Mouse (Mus musculus) hindbrain, embryonic 13.5 days (tissue): ENCODE data around the gene Olfr71. TPM values are rescaled to one million over a fixed set of nuclear protein-coding genes. Genes with fewer than 3 reads are reported as not detected.

Experiments
- ATAC-seq: fragments of 200-750 bp; cut with Nextera tagmentation; 2 replicates; pipeline ENCODE4 v1.8.0; 2017; ENCODE audit warnings: moderate TSS enrichment; ENCODE audit not compliant: low FRiP score
- H3K27ac ChIP-seq: fragments of 300-500 bp; sonication (generic); 2 replicates; pipeline ENCODE4 v1.5.1; 2015; ENCODE audit warnings: inconsistent platforms, mild to moderate bottlenecking, moderate library complexity
- H3K27me3 ChIP-seq: fragments of 300-500 bp; sonication (generic); 2 replicates; pipeline ENCODE4 v1.6.1; 2015; ENCODE audit warnings: mild to moderate bottlenecking, inconsistent platforms
- H3K36me3 ChIP-seq: fragments of 300-500 bp; sonication (generic); 2 replicates; pipeline ENCODE4 v1.6.1; 2015; ENCODE audit warnings: mild to moderate bottlenecking, inconsistent platforms
- H3K4me1 ChIP-seq: fragments of 300-500 bp; sonication (generic); replicated peaks from 2 replicates; pipeline ENCODE4 v1.6.1; 2015; ENCODE audit warnings: inconsistent platforms
- H3K4me2 ChIP-seq: fragments of 300-500 bp; sonication (generic); 2 replicates; pipeline ENCODE4 v1.6.1; 2015; ENCODE audit warnings: inconsistent platforms, mild to moderate bottlenecking, moderate library complexity
- H3K4me3 ChIP-seq: fragments of 300-500 bp; sonication (generic); 2 replicates; pipeline ENCODE4 v1.5.1; 2015; ENCODE audit warnings: mild to moderate bottlenecking, inconsistent platforms
- H3K9ac ChIP-seq: fragments of 300-500 bp; sonication (generic); 2 replicates; pipeline ENCODE4 v1.6.1; 2015; ENCODE audit warnings: mild to moderate bottlenecking, inconsistent platforms
- H3K9me3 ChIP-seq: fragments of 300-500 bp; sonication (generic); 2 replicates; pipeline ENCODE4 v1.6.1; 2016; ENCODE audit warnings: inconsistent platforms
- WGBS: fragments of 180-500 bp; shearing (Covaris S2); methylation state at CpG from one replicate; pipeline ENCODE4 v1.1.7; 2015; 5-methylcytosine and 5-hydroxymethylcytosine counted together
- polyA plus RNA-seq: library from polyadenylated mRNA; unstranded; fragments of >200 nt; fragmentation: Nextera tagmentation; extraction: Ambion mirVana; gene quantifications from 2 replicates; pipeline ENCODE4 v1.2.1, GENCODE M21; 2015

Gene Olfr71
- polyA plus RNA-seq, result not detected in 2 replicates

DNA sequence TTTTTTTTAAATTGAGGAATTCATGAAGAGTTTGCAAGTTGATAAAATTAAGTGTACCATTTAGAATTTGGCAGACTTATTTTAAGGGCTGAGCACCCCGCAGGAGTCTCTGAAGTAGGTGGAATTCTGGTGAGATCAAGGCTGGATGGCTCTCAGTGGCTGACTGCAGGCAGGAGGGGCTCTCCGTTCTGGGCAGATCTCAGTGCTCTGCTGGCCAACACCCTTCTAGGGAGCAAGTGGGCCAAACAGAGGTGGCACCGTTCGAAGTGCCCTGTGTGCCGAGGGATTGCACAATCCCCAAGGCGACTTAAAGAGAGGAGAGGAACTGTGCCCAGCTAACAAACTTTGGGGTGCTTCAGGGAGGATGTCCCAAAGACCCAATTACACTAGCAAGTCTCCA, at the start of gene Olfr71:
Gene Olfr71 (minus strand): TSS at position 387 of the 400 bp plus-strand sequence.
- no peak for ATAC-seq
- H3K4me2 ChIP-seq, result no peak within 1 kb of the TSS
- H3K36me3 ChIP-seq, result no peaks in the 10 kb centered on the region
- H3K9ac ChIP-seq, result no peak within 1 kb of the TSS
- H3K27me3 ChIP-seq, result peaks cover 8% of the 10 kb centered on the region; the same call in 1 of the 2 replicates
- peaks cover 4% of the 10 kb centered on the region for H3K4me1 ChIP-seq
- H3K4me3 ChIP-seq, result no peak within 1 kb of the TSS
- no peak within 1 kb of the TSS for H3K27ac ChIP-seq
- WGBS, result 84% methylated on average over 6 of the region's 6 CpGs
- no peaks in the 10 kb centered on the region for H3K9me3 ChIP-seq

DNA sequence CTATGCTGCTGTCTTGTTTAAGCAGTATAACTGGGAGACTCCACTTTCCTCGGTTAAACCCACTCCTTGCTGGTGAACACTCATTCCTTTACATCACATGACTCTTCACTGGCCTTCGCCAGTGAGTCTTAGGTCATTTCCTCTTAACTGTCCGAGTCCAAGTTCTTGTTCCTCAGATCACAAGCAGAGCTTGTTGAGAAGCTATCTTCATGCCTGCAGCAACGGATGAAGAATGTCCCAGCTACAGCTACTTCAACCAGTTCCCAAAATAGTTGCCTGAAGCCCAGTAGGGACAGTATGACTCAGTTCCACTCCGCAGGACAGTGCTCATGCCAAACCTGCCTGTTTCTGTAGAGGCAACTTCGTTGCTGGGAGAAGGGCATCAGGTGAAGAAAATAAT, 47.2 kb upstream of the Olfr71 start:
- 90% methylated on average over 6 of the region's 6 CpGs for WGBS
- Histone ChIP-seq H3K9ac (no peak overlapping the region), H3K4me3 (no peak overlapping the region), H3K4me1 (no peaks in the 10 kb centered on the region), H3K4me2 (no peak overlapping the region), H3K27ac (no peak overlapping the region), H3K27me3 (no peaks in the 10 kb centered on the region), H3K36me3 (no peaks in the 10 kb centered on the region), H3K9me3 (no peaks in the 10 kb centered on the region)
- ATAC-seq, result no peak

DNA sequence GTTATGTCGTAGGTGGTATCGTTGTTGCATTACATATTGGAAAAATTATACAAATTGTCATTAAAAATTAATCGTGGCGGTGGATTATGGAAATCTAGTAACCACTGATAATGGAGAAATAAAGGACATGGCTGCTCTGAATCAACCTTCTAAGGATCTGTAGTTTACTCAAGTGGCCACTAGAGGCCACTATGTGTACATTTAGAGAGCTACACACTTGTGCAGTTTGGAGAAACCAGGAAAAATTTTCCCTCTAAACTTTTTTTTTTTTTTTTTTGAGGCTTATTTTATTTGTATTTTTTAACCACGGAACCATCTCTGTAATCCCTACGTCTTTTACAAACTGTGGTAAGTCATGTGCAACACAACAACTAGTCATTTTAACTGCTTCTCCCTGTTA, 35.1 kb upstream of the Olfr71 start:
- WGBS, result 18% methylated on average over 6 of the region's 6 CpGs
- Histone ChIP-seq H3K27ac (no peak overlapping the region), H3K4me3 (no peak overlapping the region), H3K9ac (no peak overlapping the region), H3K4me1 (no peaks in the 10 kb centered on the region), H3K9me3 (no peaks in the 10 kb centered on the region), H3K4me2 (no peak overlapping the region), H3K36me3 (no peaks in the 10 kb centered on the region), H3K27me3 (no peaks in the 10 kb centered on the region)
- ATAC-seq, result no peak

DNA sequence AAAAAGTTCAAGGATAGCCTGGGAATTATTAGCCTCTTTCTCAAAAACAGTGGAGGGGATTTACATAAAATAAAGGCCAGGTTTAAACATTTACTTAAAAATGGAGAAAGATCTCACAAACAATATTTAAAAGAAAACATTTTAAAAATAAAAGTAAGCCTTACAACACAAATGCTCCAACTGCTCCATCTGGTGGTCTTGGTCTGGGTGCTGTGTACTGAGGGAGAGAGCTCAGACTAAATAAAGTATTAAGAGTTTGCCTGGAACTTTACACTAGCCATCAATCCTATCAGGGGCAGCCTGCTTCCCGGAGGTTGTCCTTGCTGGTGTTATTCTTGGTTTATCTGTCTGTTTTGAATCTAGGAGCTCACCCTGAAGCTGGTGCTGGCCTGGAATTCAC, 33.0 kb upstream of the Olfr71 start:
- H3K9ac ChIP-seq, result no peak overlapping the region
- no peak for ATAC-seq
- H3K4me3 ChIP-seq, result no peak overlapping the region
- no peaks in the 10 kb centered on the region for H3K4me1 ChIP-seq
- no peak overlapping the region for H3K27ac ChIP-seq
- H3K27me3 ChIP-seq, result no peaks in the 10 kb centered on the region
- 73% methylated on average over 1 of the region's 1 CpGs for WGBS
- H3K36me3 ChIP-seq, result no peaks in the 10 kb centered on the region
- no peaks in the 10 kb centered on the region for H3K9me3 ChIP-seq
- no peak overlapping the region for H3K4me2 ChIP-seq

DNA sequence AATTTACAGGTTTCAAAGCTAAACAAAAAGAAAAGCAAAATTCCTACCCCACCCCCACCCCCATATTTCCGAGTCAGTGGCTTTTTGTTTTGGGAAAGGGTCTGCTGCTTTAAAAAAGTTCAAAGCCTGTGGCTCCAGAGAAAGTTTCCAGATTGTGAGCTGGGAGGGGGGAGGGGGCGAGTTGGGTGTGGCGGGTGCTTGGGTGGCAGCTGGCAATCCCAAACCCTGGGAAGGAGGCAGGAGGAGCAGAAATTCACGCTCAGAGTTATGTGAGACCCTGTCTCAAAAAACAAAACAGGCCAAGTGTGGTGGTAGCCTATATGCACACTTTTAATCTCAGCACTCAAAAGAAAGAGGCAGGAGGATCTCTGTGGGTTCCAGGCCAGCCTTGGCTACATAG, 32.6 kb upstream of the Olfr71 start:
- Histone ChIP-seq H3K27me3 (no peaks in the 10 kb centered on the region), H3K36me3 (no peaks in the 10 kb centered on the region), H3K9me3 (no peaks in the 10 kb centered on the region), H3K27ac (no peak overlapping the region), H3K4me2 (no peak overlapping the region), H3K4me3 (no peak overlapping the region), H3K9ac (no peak overlapping the region), H3K4me1 (no peaks in the 10 kb centered on the region)
- ATAC-seq, result no peak
- WGBS, result 37% methylated on average over 4 of the region's 4 CpGs

DNA sequence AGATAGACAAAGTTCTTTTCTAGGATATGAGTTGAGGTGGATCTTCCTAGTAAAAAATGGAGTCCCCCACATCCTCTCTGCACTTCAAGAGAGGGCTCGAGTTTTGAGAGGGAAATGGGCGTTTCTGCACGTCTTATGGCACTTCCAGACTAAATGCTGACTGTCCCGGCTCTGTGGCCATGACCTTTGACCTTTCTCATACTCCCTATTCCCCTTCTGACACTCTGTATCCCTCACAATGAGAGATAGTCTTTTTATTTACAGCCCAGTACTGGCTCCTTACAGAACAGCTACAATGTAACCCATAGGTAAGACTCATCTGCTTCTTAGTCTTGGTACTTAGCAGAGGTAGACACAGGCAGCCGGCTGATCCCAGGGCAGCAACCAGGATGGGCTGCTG, 31.5 kb upstream of the Olfr71 start:
- Histone ChIP-seq H3K4me2 (no peak overlapping the region), H3K36me3 (no peaks in the 10 kb centered on the region), H3K9me3 (no peaks in the 10 kb centered on the region), H3K4me1 (no peaks in the 10 kb centered on the region), H3K4me3 (no peak overlapping the region), H3K27me3 (no peaks in the 10 kb centered on the region), H3K9ac (no peak overlapping the region), H3K27ac (no peak overlapping the region)
- 69% methylated on average over 5 of the region's 5 CpGs for WGBS
- ATAC-seq, result no peak

DNA sequence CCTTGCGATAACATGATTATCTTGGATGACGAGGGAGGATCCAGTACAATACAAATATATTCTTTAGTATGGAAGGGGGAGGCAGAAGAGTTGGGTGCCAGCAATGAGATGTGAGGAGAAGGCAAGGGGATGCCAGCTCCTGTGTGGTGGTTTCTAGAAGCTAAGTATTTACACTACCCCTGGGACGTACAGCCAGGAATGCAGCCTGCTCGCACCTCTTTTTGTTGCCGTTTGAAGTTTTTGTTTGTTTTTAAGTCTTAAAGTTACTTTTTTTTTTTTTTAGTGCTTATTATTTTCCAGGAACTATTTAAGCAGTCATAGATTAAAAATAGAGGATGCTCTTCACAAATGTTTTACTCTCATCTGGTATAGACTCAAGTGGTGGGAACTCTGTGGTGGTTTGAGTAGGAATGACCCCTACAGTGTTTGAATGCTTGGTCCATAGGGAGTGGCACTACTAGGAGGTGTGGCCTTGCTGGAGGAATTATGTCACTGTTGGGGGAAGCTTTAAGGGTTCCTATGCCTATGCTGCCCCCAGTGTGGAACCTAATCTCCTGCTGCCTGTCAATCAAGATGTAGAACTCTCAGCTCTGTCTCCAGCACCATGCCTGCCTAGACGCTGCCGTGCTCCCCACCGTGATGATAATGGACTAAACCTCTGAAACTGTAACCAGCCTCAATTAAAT, 29.1 kb upstream of the Olfr71 start:
- no peaks in the 10 kb centered on the region for H3K36me3 ChIP-seq

GRCm38 (mm10) chr4:43737144-43737543, 27.1 kb upstream of the Olfr71 start:
- no peak for ATAC-seq
- no peaks in the 10 kb centered on the region for H3K27me3 ChIP-seq
- WGBS, result 64% methylated on average over 6 of the region's 6 CpGs
- no peak overlapping the region for H3K4me2 ChIP-seq
- no peak overlapping the region for H3K27ac ChIP-seq
- no peaks in the 10 kb centered on the region for H3K4me1 ChIP-seq
- H3K9ac ChIP-seq, result no peak overlapping the region
- H3K9me3 ChIP-seq, result no peaks in the 10 kb centered on the region
- H3K36me3 ChIP-seq, result no peaks in the 10 kb centered on the region
- H3K4me3 ChIP-seq, result no peak overlapping the region

More for the DNA sequence above, 29.1 kb upstream of the Olfr71 start:
- ATAC-seq, result no peak
- Histone ChIP-seq H3K9ac (no peak overlapping the region), H3K9me3 (no peaks in the 10 kb centered on the region), H3K4me2 (no peak overlapping the region), H3K27me3 (no peaks in the 10 kb centered on the region), H3K4me1 (no peaks in the 10 kb centered on the region), H3K4me3 (no peak overlapping the region), H3K27ac (no peak overlapping the region)
- WGBS, result 74% methylated on average over 8 of the region's 8 CpGs

DNA sequence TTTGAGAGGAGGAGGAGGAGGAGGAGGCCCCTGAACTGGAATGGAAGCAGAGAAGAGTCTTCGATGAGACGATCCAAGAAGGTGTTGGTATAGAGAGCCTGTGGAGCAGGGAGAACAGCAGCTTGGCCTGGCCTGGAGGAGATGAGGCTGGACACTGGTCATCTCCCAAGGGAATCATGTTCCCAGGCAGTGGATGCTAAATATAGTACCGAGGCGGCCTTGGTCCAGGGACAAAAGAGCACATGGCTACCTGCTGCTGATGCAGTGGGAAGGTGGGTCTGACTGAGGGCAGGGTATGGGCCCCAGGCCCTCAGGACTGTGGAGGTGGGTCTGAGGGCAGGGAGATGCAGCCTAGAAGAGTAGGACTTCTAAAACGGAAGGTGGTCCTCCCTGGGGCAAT, 23.1 kb upstream of the Olfr71 start:
- Histone ChIP-seq H3K9ac (no peak overlapping the region), H3K27me3 (no peaks in the 10 kb centered on the region), H3K4me3 (no peak overlapping the region), H3K9me3 (no peaks in the 10 kb centered on the region), H3K4me1 (no peaks in the 10 kb centered on the region), H3K27ac (no peak overlapping the region), H3K4me2 (no peak overlapping the region), H3K36me3 (no peaks in the 10 kb centered on the region)
- no peak for ATAC-seq
- WGBS, result 84% methylated on average over 5 of the region's 5 CpGs

GRCm38 (mm10) chr4:43732171-43732570, 22.1 kb upstream of the Olfr71 start:
- no peaks in the 10 kb centered on the region for H3K36me3 ChIP-seq
- no peak overlapping the region for H3K4me3 ChIP-seq
- no peak overlapping the region for H3K4me2 ChIP-seq
- no peaks in the 10 kb centered on the region for H3K4me1 ChIP-seq
- H3K9ac ChIP-seq, result no peak overlapping the region
- WGBS, result 38% methylated on average over 1 of the region's 1 CpGs
- no peaks in the 10 kb centered on the region for H3K9me3 ChIP-seq
- H3K27ac ChIP-seq, result no peak overlapping the region
- no peak for ATAC-seq
- H3K27me3 ChIP-seq, result no peaks in the 10 kb centered on the region

GRCm38 (mm10) chr4:43730750-43731297, 20.8 kb upstream of the Olfr71 start:
- no peaks in the 10 kb centered on the region for H3K4me1 ChIP-seq
- ATAC-seq, result no peak
- no peak overlapping the region for H3K27ac ChIP-seq
- H3K4me3 ChIP-seq, result no peak overlapping the region
- no peak overlapping the region for H3K9ac ChIP-seq
- no peaks in the 10 kb centered on the region for H3K27me3 ChIP-seq
- WGBS, result 74% methylated on average over 21 of the region's 21 CpGs
- H3K36me3 ChIP-seq, result no peaks in the 10 kb centered on the region
- no peak overlapping the region for H3K4me2 ChIP-seq
- no peaks in the 10 kb centered on the region for H3K9me3 ChIP-seq

- WGBS, result 79% methylated on average over 14 of the region's 14 CpGs
Measured at GRCm38 (mm10) chr4:43729794-43730550, 19.9 kb upstream of the Olfr71 start, which contains the start of gene Spaar. Spaar (plus strand) TSS chr4:43730034.

More at GRCm38 (mm10) chr4:43729794-43730550, 19.9 kb upstream of the Olfr71 start, which contains the start of gene Spaar:
- no peaks in the 10 kb centered on the region for H3K27me3 ChIP-seq
- no peak within 1 kb of the TSS for H3K4me3 ChIP-seq
- H3K9ac ChIP-seq, result no peak within 1 kb of the TSS
- no peak for ATAC-seq
- no peak within 1 kb of the TSS for H3K4me2 ChIP-seq
- H3K9me3 ChIP-seq, result no peaks in the 10 kb centered on the region
- H3K27ac ChIP-seq, result no peak within 1 kb of the TSS
- no peaks in the 10 kb centered on the region for H3K4me1 ChIP-seq
- H3K36me3 ChIP-seq, result no peaks in the 10 kb centered on the region
